Mouse (Mus musculus) myocyte (in vitro differentiated cells): ENCODE results near the gene Gnat1.

Source experiments
- E2F4 ChIP-seq: IDR thresholded peaks from one replicate; pipeline ENCODE4 v1.6.1; 2011; ENCODE audit warnings: mild to moderate bottlenecking, control low read depth, moderate library complexity; ENCODE audit not compliant: insufficient read depth
- MAX ChIP-seq: IDR thresholded peaks from one replicate; pipeline ENCODE4 v1.6.1; 2011; ENCODE audit warnings: low read depth, mild to moderate bottlenecking, control low read depth
- MYOG ChIP-seq, 3 experiments: IDR thresholded peaks; one replicate each; pipeline ENCODE4 v1.6.1; 2011; ENCODE audit warnings: control low read depth in 2 of 3, low read depth in 2 of 3, mild to moderate bottlenecking in 2 of 3; ENCODE audit not compliant: insufficient read length in 2 of 3, control insufficient read depth in 1 of 3, insufficient read depth in 1 of 3
- POLR2A ChIP-seq: IDR thresholded peaks from one replicate; pipeline ENCODE4 v1.6.1; 2011; ENCODE audit warnings: low read depth, mild to moderate bottlenecking, control low read depth, moderate library complexity; ENCODE audit not compliant: insufficient read length
- POLR2AphosphoS2 ChIP-seq: IDR thresholded peaks from one replicate; pipeline ENCODE4 v1.6.1; 2011; ENCODE audit warnings: low read depth, control low read depth; ENCODE audit not compliant: insufficient read length
- USF1 ChIP-seq: IDR thresholded peaks from one replicate; pipeline ENCODE4 v1.6.1; 2011; ENCODE audit warnings: low read depth, mild to moderate bottlenecking, control low read depth, moderate library complexity

DNA sequence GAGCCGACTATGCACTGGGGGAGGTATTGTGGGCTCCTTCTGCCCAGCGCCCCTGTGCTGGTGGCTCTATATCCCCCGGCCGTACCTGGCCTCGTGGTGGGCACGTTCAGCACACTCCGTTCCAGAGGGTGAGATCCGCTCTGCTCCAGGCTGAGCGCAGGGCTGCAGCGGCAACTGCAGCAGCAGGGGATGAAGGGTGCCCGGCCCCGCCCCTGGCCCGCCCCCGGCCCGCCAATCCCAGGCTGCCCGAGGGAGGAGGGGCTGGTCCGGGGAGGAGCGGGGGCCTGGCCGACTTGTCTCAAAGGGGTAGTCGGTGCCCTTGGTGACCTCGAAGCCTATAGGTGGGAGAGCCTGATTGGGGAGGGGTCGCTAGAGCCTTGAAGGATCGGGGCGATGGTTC is 12.3 kb downstream of the Gnat1 start:
- TF ChIP-seq POLR2A (no peak), MAX (no peak), POLR2AphosphoS2 (no peak), E2F4 (no peak), MYOG (IDR thresholded peaks at IDR 0.05; ENCODE audit: control insufficient read depth in 1 of 3, insufficient read depth in 1 of 3, insufficient read length in 2 of 3, low read depth in 2 of 3) (no peak), USF1 (no peak)
